Mouse (Mus musculus) ovary, adult 18-20 months (tissue): ENCODE measurements at regions not wholly inside any gene's neighbourhood (a gene's known extent, or its start where the extent isn't known, plus 50 kb on each side); places are given as distances from the start of the nearest gene placed in this dataset.

Source experiments
- DNase-seq: peaks from one replicate; pipeline ENCODE4 v3.0.0; 2022; ENCODE audit warnings: low spot score, mixed read lengths

DNA sequence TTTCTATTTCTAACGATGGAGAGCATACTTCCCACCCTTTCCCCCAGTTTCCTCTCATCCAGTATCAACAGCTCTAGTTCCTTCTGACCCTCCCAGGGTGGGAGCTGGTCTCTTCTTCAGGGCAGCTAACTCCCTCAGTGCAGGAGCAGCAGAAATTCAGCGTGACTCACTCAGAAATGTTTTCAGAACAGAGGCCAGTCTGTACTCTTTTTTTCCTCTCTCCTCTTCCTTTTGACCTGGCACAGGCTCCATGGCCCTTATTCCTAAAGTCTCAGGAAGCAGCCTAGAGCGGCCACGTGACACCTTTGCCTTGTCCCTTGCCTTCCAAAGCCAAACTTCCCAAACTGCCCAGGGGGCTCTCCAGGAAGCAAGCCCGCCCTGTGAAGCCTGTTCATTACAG, 55.4 kb downstream of the Pja1 start:
- DNase-seq: peak; percentile 34

DNA sequence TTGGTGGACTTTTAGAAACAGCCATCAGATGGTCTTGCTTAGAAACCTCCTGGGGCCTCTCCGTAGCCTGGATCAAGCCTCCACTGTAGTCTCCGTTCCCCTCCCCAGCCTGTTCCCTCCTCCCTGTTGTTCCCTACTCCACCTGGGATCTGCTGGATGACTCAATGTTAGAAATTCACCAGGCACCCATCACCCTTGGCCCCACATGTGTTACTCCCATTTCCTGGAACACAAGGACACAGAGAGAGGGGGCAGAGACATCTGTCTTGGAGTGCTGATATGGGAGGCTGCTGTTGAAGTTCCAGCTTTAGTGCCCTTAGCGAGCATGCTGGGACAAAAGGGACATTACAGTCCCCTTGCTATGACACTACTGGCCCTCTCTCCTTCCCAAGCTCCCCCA, 60.1 kb downstream of the Pja1 start:
- DNase-seq: no peak

DNA sequence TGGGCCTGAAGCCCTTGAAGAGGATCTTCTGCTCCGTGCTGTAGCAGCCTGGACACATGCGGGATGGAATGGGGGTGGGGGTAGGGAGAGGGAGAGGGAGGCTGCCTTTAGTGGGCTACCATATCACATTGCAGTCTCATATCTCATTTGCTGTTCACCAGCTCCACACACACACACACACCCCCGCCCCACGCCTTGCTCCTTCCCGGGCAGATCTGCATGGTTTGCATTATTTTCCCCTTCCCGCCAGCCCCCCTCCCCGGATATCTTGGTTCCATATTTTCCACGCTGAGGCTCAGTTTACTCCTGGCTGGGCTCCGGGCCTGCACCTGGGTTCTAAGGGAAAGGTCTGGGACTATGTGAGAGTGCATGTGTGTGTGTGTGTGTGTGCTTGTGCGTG, 61.2 kb downstream of the Pja1 start:
- no peak for DNase-seq

DNA sequence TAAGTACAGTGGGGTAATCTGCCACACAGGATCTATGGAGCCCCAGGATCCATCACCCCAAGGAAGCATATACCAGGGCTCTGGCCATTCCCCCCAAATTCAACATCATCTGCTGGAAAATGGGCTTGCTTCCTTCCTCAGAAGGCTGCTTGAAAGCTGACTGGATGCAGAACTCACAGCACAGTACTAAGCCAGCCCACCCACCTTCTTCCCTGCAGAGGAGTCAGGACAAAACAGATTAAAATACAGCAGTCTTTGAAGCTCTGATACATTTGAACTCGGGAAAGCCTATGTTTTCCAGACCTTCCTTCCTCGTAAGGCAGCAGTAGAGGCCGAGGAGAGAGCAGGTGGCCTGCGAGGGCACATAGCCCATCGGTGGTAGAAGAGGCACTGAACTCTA, 61.7 kb downstream of the Pja1 start:
- no peak for DNase-seq

DNA sequence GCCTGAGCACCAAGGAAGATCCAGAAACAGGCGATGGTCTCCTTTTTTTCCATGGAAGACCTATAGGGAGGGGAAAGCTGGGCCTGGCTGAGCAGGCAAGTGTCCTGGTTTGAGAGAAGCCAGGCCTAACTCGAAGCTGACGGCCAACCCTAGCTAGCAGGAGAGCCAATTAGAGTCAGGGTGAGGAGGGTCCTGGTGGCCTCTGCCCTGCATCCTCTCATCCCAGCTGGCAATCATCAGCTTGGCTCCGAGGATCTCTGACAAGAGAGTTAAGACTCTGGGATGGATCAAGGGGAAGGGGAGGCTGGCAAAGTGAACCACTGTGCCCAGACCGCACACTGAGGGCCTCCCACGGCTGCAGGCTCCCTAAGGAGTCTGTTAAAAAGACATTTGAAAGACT, 62.3 kb downstream of the Pja1 start:
- no peak for DNase-seq

DNA sequence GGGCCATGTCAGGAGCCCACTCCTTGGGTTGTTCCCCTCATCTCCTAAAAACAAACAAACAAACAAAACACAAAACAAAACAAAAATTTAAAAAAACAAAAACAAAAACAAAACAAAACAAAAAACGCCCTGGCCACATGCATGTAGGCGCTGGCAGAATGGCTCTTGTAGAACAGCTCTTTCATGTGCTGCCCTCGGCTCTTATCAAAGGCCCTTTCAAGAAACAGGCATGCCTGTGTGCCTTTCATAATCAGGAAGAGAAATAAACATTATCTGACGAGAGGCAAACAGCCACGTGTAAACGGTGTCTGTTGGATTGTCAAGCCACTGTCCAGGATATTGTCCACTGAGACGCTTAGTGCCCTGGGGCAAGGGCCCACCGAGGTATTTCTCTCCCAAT, 65.2 kb downstream of the Pja1 start:
- DNase-seq: no peak

DNA sequence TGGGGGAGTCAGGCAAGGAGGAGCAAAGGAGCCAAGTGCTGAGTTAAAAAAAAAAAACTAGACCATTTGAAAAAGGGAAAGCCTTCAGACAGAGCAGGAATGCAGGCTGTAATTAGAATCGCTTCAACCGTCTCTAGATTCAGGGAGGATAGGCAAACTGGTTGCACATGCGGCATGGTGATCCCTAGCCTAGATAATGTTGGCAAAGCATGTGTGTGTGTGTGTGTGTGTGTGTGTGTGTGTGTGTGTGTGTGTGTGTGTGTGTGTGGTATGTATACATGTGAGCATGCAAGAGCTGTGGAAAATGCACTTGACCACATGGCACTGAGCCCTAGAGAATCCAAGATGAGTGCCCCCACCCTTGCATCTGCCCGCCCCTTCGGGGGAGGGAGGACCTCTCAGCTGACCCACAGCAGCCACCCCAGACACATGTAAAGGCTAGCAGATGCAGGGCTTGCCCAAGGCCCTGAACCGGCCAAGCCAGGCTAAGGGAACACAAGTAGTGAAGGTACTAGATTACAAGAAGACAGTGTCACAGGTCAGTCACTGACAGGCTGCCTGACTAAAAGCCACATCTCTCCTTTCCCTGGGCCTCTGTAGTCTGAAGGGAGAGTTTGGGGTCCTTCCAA, 67.4 kb downstream of the Pja1 start:
- no peak for DNase-seq

DNA sequence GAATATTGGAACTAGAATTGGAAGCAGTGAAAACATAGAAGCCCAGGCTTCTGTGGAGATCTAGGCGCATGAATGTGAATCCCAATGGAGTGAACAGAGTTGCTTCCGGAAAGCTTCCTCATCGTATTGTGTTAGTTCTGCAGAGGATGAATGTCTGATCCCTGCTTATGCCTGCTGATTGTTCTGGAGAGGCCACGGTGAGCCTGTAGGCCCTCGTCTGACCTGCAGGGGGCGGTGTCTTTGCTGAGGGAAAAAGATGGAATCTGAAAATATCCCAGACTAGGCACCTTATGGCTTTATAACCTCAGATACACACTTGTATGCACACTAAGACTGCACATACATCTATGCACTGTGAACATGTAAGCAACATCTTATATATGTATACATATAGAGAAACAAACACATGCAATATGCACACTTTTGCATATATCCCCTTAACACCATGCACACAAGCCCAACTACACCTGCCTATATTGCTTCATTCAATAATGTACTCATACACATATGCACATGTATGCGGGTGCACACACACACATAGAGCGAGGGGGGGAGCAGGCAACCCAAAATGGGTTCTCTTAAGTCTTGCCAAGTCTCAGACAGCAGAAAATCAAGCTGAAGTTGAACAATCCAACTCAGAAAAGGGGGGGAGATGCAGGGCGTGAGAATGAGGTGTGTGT, 68.1 kb downstream of the Pja1 start:
- no peak for DNase-seq

DNA sequence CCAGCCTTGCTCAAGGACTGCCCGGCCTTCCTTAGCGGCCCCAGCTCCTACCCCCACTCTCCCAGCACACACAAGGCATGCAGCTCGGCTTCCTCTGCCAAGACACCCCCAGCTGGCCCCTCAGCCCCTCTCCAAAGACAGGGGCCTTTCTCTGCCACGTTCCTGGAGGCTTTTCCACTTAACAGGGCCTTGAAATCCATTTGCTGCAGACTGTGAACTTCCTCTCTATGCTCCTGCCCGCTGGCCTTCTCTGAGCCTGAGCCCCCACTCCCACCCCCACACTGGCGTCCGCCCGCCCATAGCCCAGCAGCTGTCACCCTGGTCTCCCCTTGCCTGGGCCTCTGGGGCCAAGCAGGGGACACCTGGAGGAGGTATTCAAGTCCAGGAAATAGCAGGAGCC, 73.7 kb downstream of the Pja1 start:
- no peak for DNase-seq

DNA sequence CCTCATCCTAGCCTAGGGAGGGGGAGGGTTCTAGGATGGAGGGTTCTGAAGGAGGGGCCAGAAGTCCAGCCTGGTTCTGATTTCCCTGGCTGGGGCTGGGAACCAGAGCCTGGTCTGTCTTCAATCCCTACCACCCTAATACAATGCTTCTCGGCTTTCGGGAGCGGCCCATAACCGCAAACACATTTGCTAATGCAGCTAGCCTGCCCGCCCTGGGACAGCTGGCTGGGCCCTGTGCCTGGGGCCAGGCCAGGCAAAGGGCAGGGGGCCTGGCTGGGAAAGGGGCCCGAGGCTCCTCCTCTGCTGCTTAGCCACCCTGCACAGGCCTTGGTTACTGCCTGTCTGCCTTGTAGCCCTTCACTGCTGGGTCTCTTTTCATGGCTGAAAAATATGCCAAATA, 74.9 kb downstream of the Pja1 start:
- DNase-seq: no peak

DNA sequence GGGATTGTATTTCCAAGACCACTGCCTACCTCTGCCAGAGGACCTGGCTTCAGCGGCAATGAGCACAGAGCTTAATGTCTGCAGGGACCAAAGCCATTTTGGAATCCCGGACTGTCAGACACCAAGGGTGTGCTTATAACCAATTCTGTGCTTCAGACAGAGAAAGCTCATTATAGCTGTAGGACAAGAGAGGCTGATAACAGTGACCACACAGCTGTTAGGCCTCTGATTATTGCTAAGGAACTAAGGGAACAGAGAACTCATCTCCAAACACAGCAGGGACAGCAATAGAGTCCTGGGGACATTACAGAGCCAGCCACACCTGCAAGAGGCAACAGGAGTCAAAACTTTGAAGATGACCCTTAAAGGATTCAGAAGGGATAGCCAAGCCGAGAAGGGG, 76.0 kb downstream of the Pja1 start:
- no peak for DNase-seq

DNA sequence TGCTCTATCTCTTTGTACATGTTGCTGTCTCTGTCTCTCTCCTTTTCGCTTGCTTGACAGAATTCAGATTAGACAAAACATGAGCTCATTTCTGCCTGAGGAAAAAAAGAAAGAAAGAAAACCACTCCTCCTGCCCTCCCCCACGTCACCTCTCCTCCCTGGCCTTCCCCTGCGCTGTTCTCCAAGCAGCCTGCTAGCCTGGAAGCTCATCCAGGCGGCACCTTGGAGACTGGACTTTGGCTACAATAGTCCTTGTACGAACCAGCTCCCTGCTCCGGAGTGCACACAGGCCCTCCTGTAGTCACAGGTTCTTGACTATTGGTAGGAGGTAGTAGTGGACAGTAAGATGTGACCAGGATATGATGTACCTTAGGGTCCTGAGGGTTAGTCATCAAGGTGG, 79.4 kb downstream of the Pja1 start:
- DNase-seq: no peak

DNA sequence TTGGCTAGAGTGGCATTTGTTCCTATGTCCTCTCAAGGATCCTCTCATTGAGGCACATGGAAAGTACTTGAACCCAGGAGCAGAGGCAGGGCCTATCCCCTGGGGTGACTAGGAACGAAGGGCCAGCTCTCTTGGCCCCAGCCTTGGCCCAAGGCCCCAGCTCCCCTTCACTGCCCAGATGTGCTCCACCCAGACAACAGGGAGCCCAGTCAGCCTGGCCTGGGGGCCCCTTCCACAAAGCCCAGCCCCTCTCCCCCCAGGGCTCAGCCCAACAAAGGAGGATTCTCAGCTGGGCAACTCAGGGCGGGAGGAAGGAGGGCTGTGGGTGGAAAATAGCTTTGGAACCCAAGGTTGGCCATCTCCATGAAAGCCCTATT, 80.6 kb downstream of the Pja1 start:
- no peak for DNase-seq

DNA sequence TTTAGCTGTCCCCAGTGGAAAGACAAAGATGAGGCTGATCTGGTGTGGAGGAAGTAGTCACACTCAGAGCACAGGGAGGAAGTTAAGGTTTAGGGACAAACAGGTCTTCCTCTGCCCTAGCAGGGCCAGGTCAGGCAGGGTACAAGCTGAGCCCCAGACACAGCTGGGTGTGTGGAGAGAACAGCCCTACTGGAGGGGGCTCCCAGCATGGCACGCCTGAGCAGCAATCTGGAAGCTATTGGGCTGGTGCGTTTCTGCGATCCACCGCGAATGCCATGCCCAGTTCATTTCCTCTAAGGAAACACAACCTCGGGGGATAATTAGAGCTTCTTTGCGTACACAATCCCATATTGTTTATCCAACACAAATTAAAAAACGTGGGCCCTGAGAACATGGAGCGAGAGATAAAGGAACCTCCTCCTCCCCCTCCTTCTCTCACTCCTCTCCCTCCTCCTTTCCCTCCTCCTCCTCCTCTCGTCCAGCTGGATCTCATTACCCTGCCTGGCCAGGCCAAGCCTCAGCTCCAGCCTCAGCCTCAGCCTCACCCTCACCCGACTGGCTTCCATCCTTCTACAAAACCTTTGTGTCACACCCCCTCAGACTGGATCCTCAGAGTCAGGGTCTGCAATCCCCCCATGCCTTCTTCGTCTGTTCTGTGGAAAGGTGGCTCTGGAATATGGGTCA, 81.2 kb downstream of the Pja1 start:
- DNase-seq: no peak

DNA sequence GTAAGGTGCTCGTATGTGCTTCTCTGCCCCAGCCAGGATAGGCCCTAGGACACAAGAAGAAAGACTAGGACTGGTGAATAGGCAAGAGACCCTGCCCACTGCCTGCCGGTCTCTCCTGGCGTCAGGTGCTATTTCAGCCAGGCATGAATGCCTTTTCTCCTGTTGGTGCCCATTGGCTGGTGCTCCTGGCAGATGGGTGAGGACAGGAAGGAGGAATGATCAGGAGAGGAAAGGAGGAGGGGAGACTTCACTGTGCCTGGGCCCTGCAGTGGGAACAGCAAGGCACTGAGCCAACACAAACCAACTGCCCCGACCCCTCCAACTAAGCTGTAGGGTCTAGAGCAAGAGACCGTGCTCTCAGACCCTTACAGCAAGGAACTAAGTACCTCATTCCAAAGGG, 100.4 kb downstream of the Pja1 start:
- DNase-seq: no peak

DNA sequence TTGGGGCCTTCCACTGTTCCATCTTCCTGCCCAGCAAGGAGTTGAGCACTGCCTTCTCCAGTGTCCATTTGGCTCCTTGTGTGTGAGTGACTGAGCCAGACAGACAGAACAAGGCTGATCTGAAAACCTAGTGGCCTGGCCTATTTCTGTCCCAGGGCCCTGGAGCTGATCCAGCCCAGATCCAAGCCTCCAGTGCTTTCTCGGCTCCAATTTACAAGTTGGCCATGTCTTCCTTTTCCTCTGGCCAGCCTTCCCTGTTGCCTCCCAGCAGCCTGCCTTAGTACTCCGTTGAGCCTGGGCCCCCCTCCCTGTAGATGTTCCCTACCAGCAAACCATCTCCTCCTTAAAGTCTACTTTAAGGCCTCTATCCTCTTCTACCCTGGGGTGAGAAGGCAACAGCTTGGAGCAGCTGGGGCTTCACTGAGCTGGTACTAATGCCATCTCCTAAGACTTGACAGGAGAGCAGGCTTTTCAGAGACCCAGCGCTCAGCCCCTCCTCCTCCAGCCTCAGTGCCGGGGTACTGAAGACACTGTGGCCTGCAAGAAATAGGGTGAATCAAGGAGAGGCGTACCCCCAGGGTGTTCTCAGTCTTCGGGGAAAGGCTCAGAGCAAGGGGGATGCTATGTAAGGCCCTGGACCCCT, 101.7 kb downstream of the Pja1 start:
- no peak for DNase-seq

DNA sequence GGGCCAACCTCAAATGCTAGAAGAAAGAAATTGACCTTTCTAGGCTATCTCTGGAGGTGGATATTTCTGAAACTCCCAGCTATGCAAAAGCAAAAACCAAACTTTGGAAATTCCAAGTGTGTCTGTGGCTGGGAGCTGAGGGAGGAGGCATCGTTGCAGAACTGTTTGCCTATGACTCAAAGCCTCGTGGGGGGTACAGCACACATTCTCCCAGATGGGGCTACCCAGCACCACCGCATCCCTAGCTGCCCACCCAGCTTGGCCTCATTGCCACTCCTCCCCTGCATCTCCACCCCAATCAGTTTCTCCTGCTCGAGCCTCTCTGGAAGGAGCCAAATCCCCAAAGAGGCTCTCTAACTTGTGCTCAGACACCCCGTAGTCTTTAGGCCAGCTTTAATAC, 107.0 kb downstream of the Pja1 start:
- DNase-seq: no peak

DNA sequence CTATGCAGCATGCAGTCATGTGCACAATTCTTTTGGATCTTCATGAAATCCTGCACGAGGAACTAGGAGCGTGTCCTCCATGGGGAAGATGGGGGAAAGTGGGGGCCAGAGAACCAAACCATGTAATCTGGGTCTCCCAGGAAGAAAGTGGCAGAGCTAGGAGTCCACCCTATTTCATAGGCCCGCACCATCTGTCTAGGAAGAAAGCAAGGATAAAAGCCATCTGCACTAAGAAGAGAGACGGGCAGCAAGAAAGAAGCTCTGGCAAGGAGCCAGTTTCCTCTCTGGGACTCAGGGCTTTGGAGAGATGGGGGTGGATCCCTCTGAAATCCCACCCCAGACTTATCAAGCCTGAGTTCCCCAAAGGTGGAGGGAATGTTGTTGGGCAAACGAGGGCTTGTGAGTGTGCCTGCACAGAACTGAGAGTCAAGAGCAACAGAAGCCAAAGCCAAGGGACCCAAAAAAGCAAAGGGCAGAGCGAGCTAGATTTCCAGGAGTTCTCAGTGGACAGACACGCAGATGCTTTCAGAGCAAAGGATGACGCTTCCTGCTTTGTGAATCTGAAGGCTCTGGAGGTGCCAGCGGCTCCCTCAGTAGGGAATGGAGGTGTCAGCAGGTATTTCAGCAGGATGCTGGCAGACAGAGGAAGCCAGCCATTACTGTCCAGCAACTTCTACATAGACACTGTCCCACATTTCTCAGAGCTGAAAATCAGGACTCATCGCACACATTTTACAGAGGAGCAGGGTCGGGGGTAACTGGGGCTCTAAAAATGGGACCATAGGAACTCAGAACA, 110.8 kb downstream of the Pja1 start:
- DNase-seq: no peak

DNA sequence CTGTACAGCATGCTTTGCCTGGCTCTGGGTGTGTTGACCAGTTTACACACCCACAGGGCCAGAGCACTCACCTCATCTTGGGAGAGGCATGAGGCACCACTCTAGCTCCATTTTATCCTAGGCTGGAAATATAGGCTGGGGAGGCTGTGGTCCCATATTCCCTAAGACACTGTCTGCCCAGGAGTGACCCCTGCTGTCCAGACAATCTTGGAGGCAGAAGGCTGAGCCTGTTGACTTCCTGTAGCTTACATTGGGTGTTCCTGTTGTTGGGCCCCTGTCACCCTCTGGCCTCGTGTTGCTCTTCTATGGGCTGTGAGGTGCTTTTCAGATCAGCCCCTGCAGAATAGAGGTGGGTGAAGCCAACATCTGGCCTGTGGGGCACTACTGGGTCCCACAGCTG, 112.3 kb downstream of the Pja1 start:
- no peak for DNase-seq

DNA sequence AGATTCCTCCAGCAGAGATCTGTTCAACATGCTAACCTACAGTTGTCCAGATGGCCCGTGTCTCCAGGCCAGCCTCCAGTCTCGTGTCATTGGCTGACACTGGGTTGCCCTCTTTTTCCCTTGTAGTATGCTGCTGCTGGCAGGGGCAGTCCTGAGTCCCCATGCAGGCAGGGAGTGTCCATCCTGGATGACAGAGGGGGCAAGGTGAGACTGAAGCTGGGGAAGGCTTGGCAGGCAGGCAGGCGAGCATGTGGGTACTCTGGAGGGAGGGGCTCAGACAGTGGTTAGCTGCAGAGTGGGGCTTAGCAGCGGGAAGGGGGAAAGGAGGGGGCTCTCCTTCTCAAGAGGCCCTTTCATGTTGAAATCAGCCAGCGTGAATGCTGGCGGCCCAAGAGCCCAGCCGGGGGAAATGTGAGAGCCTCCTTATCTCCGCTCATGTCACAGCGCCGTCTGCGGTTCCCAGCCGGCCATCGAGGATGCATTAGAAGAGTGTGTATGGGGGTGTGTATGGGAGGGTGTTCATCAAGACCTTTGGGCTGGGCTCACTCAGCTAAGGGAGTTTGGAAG, 112.9 kb downstream of the Pja1 start:
- no peak for DNase-seq

DNA sequence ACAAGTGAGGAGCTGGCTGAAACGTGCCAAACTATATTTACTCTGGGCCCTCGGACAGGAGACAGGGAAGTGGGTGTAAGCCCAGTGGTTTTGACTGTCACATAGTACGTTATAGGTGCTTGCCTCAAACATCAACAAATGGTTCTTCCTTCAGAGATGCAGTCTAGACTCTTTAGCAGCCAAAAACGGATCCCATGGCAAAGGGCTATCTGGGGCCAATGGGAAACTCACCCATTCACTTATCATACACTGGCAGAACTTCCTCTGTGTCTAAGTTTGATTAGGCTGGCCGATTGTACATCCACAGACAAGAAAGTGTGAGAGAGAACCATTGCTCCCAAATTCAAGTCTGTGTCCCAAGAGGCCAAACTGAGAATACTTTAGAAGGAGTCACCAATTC, 115.9 kb downstream of the Pja1 start:
- DNase-seq: no peak

DNA sequence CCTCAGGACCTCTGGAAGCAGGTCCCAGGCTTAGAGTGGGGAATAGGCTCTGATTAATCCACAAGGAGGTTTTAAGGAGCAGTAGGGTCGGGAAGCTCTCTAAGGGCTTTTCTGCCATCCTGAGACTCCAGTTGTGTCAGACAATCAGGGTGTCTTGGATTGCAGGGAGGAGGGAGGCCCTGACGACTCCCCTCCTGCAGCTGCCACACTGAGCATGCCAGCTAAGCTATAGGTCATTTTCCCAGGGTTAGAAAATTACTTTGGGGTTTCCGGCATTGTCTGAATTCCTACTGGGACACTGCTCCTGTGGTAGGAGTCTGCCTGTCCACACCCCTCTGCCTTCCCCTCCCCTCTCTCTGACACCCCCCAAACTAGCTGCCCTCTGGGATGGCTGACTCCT, 120.8 kb downstream of the Pja1 start:
- DNase-seq: no peak
